Mouse (Mus musculus) heart, adult 2 months (tissue): Measurements from ENCODE around the gene Atg2a.

Experiments used
- CTCF ChIP-seq: fragments of 200-600 bp; IDR thresholded peaks from 2 replicates; pipeline ENCODE4 v1.8.1; 2022; ENCODE audit warnings: antibody characterized with exemption, mild to moderate bottlenecking, moderate library complexity
- EP300 ChIP-seq: fragments of 200-500 bp; IDR thresholded peaks from 2 replicates; pipeline ENCODE4 v1.6.1; 2011; ENCODE audit warnings: low read depth, low read length, control low read depth; ENCODE audit not compliant: insufficient read depth

- TF ChIP-seq CTCF = no peak
- TF ChIP-seq EP300 = no peak
Observed at GRCm38 (mm10) chr19:6253021-6253420, 11.6 kb downstream of the Atg2a start.
